8 mouse cellular contexts compared by ENCODE assay signal in genomic region chr7:141046931-141047580, GRCm38 (mm10). TPM values are rescaled to one million over a fixed set of nuclear protein-coding genes. Genes with fewer than 3 reads are reported as not detected.
DNase-seq lines count a peak whose midpoint lies in the region; ATAC-seq and TF ChIP-seq lines count a peak whose summit lies in the region.

No protein-coding gene starts in this region.

- peak overlapping the region; percentile 85 for H3K27ac ChIP-seq in embryonic facial prominence, embryonic 13.5 days
- no peak overlapping the region for H3K27ac ChIP-seq in hindbrain, embryonic 11.5 days (ENCODE audit: low read depth, low read length)
- H3K27ac ChIP-seq in liver, embryonic 11.5 days (ENCODE audit: low read depth, low read length): peak overlapping the region; percentile 88
- H3K27ac ChIP-seq in small intestine, adult 2 months (ENCODE audit: insufficient read depth, low read depth, low read length): peak overlapping the region; percentile 92

- WGBS in embryonic facial prominence, embryonic 13.5 days: 59% methylated on average over 6 of the region's 6 CpGs
- 73% methylated on average over 6 of the region's 6 CpGs for WGBS in hindbrain, embryonic 11.5 days
- WGBS in liver, embryonic 11.5 days: 28% methylated on average over 6 of the region's 6 CpGs
- WGBS in small intestine, adult 2 months: 33% methylated on average over 6 of the region's 6 CpGs

- no peaks in the 10 kb centered on the region for H3K9me3 ChIP-seq in embryonic facial prominence, embryonic 13.5 days
- no peaks in the 10 kb centered on the region for H3K9me3 ChIP-seq in hindbrain, embryonic 11.5 days (ENCODE audit: control insufficient read depth, low read length)
- no peaks in the 10 kb centered on the region for H3K9me3 ChIP-seq in liver, embryonic 11.5 days (ENCODE audit: control insufficient read depth, low read length)

- peak overlapping the region; percentile 70 for H3K4me2 ChIP-seq in embryonic facial prominence, embryonic 13.5 days
- H3K4me2 ChIP-seq in hindbrain, embryonic 11.5 days (replicated peaks; ENCODE audit: low read depth, low read length): no peak overlapping the region
- peak overlapping the region; percentile 89 for H3K4me2 ChIP-seq in liver, embryonic 11.5 days

- no peaks in the 10 kb centered on the region for H3K27me3 ChIP-seq in embryonic facial prominence, embryonic 13.5 days
- H3K27me3 ChIP-seq in hindbrain, embryonic 11.5 days (ENCODE audit: control insufficient read depth, insufficient read depth, low read length): no peaks in the 10 kb centered on the region
- no peaks in the 10 kb centered on the region for H3K27me3 ChIP-seq in liver, embryonic 11.5 days (replicated peaks; ENCODE audit: control insufficient read depth, insufficient read depth, low read length)
- no peaks in the 10 kb centered on the region for H3K27me3 ChIP-seq in small intestine, adult 2 months (ENCODE audit: control insufficient read depth, insufficient read depth, low read length)

- TF ChIP-seq POLR2A in small intestine, adult 2 months (IDR thresholded peaks at IDR 0.05; ENCODE audit: low read depth, low read length): no peak

- H3K4me1 ChIP-seq in embryonic facial prominence, embryonic 13.5 days: peaks cover 26% of the 10 kb centered on the region
- H3K4me1 ChIP-seq in hindbrain, embryonic 11.5 days (replicated peaks; ENCODE audit: control insufficient read depth, insufficient read depth, low read length): no peaks in the 10 kb centered on the region
- H3K4me1 ChIP-seq in liver, embryonic 11.5 days (replicated peaks; ENCODE audit: control insufficient read depth, insufficient read depth, low read length): peaks cover 33% of the 10 kb centered on the region
- H3K4me1 ChIP-seq in small intestine, adult 2 months (ENCODE audit: control insufficient read depth, insufficient read depth, insufficient read length, low read length): peaks cover 14% of the 10 kb centered on the region

- no peaks in the 10 kb centered on the region for H3K36me3 ChIP-seq in embryonic facial prominence, embryonic 13.5 days
- no peaks in the 10 kb centered on the region for H3K36me3 ChIP-seq in hindbrain, embryonic 11.5 days (ENCODE audit: control insufficient read depth, insufficient read depth, low read length)
- no peaks in the 10 kb centered on the region for H3K36me3 ChIP-seq in liver, embryonic 11.5 days (ENCODE audit: control insufficient read depth, insufficient read depth, low read length)
- H3K36me3 ChIP-seq in small intestine, adult 2 months (ENCODE audit: control insufficient read depth, insufficient read depth, low read length): no peaks in the 10 kb centered on the region

- peak; percentile 60 for DNase-seq in gastrocnemius, postnatal 25 days
- no peak for DNase-seq in gastrocnemius, postnatal 10 days
- no peak for DNase-seq in hindbrain, embryonic 11.5 days (ENCODE audit: low spot score)
- no peak for DNase-seq in liver, embryonic 11.5 days (ENCODE audit: low spot score)
- DNase-seq in adrenal gland, postnatal 4 days (ENCODE audit: low spot score in 2 of 2): no peak
- no peak for DNase-seq in ovary, postnatal 36 days (ENCODE audit: low spot score)

- TF ChIP-seq CTCF in small intestine, adult 2 months (IDR thresholded peaks at IDR 0.05; ENCODE audit: extremely low read depth, insufficient read length, insufficient replicate concordance, low read depth, low read length): no peak

- no peak overlapping the region for H3K9ac ChIP-seq in embryonic facial prominence, embryonic 13.5 days
- H3K9ac ChIP-seq in hindbrain, embryonic 11.5 days (ENCODE audit: low read depth, low read length): no peak overlapping the region
- H3K9ac ChIP-seq in liver, embryonic 11.5 days (ENCODE audit: low read depth, low read length): peak overlapping the region; percentile 26; the same call in 1 of the 2 replicates

- no peak for ATAC-seq in embryonic facial prominence, embryonic 13.5 days (ENCODE audit: insufficient number of reproducible peaks, insufficient read depth, low FRiP score, low TSS enrichment, low read depth)
- ATAC-seq in hindbrain, embryonic 11.5 days (ENCODE audit: low FRiP score): 0 out of 2 replicates have a peak, but pooled peaks have one; percentile 9
- ATAC-seq in liver, embryonic 11.5 days (replicated peaks; ENCODE audit: low FRiP score): peak; percentile 78

- 0 out of 2 replicates have a peak overlapping the region, but pooled peaks have one; percentile 39 for H3K4me3 ChIP-seq in embryonic facial prominence, embryonic 13.5 days
- no peak overlapping the region for H3K4me3 ChIP-seq in hindbrain, embryonic 11.5 days (ENCODE audit: low read depth, low read length)
- H3K4me3 ChIP-seq in liver, embryonic 11.5 days (ENCODE audit: low read depth, low read length): no peak overlapping the region; the same call in 1 of the 2 replicates
- H3K4me3 ChIP-seq in small intestine, adult 2 months (ENCODE audit: low read depth, low read length): no peak overlapping the region

RNA-seq across cellular contexts. Expression of gene B4galnt4, which starts 13.8 kb away (rescaled TPM):
- total RNA-seq in gastrocnemius, postnatal 25 days (2021): not detected
- under 1 TPM; 0.11 to 0.38 TPM for total RNA-seq in gastrocnemius, postnatal 10 days (2021)
- polyA plus RNA-seq in embryonic facial prominence, embryonic 13.5 days (2015; fragmentation: Nextera tagmentation; extraction: Ambion mirVana): 26.4 and 27.4 TPM in 2 replicates
- 15.1 and 18.1 TPM in 2 replicates for polyA plus RNA-seq in hindbrain, embryonic 11.5 days (2014; fragmentation: Nextera tagmentation; extraction: Ambion mirVana)
- 3.4 and 4.7 TPM in 2 replicates for polyA plus RNA-seq in liver, embryonic 11.5 days (2014; fragmentation: Nextera tagmentation; extraction: Ambion mirVana)
- 5.4 and 15.8 TPM in 2 replicates for polyA plus RNA-seq in small intestine, adult 2 months (2012; rRNA removed)
- total RNA-seq in adrenal gland, postnatal 4 days (2021): 10 to 100 TPM in 1 of 2 experiments, 1 to 10 TPM in 1; 7.0 to 11.3 TPM

RNA-seq across cellular contexts. Expression of gene Gm17387, which starts 18.1 kb away (rescaled TPM):
- total RNA-seq in gastrocnemius, postnatal 25 days (2021): not detected
- not detected for total RNA-seq in gastrocnemius, postnatal 10 days (2021)
- not detected in 2 replicates for polyA plus RNA-seq in embryonic facial prominence, embryonic 13.5 days (2015; fragmentation: Nextera tagmentation; extraction: Ambion mirVana)
- polyA plus RNA-seq in hindbrain, embryonic 11.5 days (2014; fragmentation: Nextera tagmentation; extraction: Ambion mirVana): not detected in 2 replicates
- polyA plus RNA-seq in liver, embryonic 11.5 days (2014; fragmentation: Nextera tagmentation; extraction: Ambion mirVana): not detected in 2 replicates
- not detected in 2 replicates for polyA plus RNA-seq in small intestine, adult 2 months (2012; rRNA removed)
- total RNA-seq in adrenal gland, postnatal 4 days (2021): not detected

RNA-seq across cellular contexts. Expression of gene Ifitm6, which starts 29.3 kb away (rescaled TPM):
- not detected for total RNA-seq in gastrocnemius, postnatal 25 days (2021)
- total RNA-seq in gastrocnemius, postnatal 10 days (2021): under 1 TPM; 0.49 to 0.84 TPM
- polyA plus RNA-seq in embryonic facial prominence, embryonic 13.5 days (2015; fragmentation: Nextera tagmentation; extraction: Ambion mirVana): 0.45 TPM in 1 of 2 replicates, not detected in the other
- polyA plus RNA-seq in hindbrain, embryonic 11.5 days (2014; fragmentation: Nextera tagmentation; extraction: Ambion mirVana): 0.24 TPM in 1 of 2 replicates, not detected in the other
- polyA plus RNA-seq in liver, embryonic 11.5 days (2014; fragmentation: Nextera tagmentation; extraction: Ambion mirVana): 0.90 and 0.97 TPM in 2 replicates
- 2.5 and 3.1 TPM in 2 replicates for polyA plus RNA-seq in small intestine, adult 2 months (2012; rRNA removed)
- 1 to 10 TPM; 2.1 to 4.5 TPM for total RNA-seq in adrenal gland, postnatal 4 days (2021)

RNA-seq across cellular contexts. Expression of gene Pkp3, which starts 31.0 kb away (rescaled TPM):
- under 1 TPM in 1 of 2 experiments, not detected in 1; 0.29 TPM for total RNA-seq in gastrocnemius, postnatal 25 days (2021)
- total RNA-seq in gastrocnemius, postnatal 10 days (2021): not detected
- polyA plus RNA-seq in embryonic facial prominence, embryonic 13.5 days (2015; fragmentation: Nextera tagmentation; extraction: Ambion mirVana): 36.1 and 46.2 TPM in 2 replicates
- polyA plus RNA-seq in hindbrain, embryonic 11.5 days (2014; fragmentation: Nextera tagmentation; extraction: Ambion mirVana): 2.0 and 2.6 TPM in 2 replicates
- polyA plus RNA-seq in liver, embryonic 11.5 days (2014; fragmentation: Nextera tagmentation; extraction: Ambion mirVana): 1.9 and 2.7 TPM in 2 replicates
- polyA plus RNA-seq in small intestine, adult 2 months (2012; rRNA removed): 87.5 and 236 TPM in 2 replicates
- total RNA-seq in adrenal gland, postnatal 4 days (2021): 1 to 10 TPM; 1.6 to 2.2 TPM

RNA-seq across cellular contexts. Expression of gene Ifitm3, which starts 36.5 kb away (rescaled TPM):
- total RNA-seq in gastrocnemius, postnatal 25 days (2021): 10 to 100 TPM; 34.4 to 52.1 TPM
- total RNA-seq in gastrocnemius, postnatal 10 days (2021): 10 to 100 TPM; 54.7 to 70.0 TPM
- 98.1 and 109 TPM in 2 replicates for polyA plus RNA-seq in embryonic facial prominence, embryonic 13.5 days (2015; fragmentation: Nextera tagmentation; extraction: Ambion mirVana)
- polyA plus RNA-seq in hindbrain, embryonic 11.5 days (2014; fragmentation: Nextera tagmentation; extraction: Ambion mirVana): 18.6 and 20.6 TPM in 2 replicates
- polyA plus RNA-seq in liver, embryonic 11.5 days (2014; fragmentation: Nextera tagmentation; extraction: Ambion mirVana): 45.0 and 47.5 TPM in 2 replicates
- polyA plus RNA-seq in small intestine, adult 2 months (2012; rRNA removed): 101 and 147 TPM in 2 replicates
- total RNA-seq in adrenal gland, postnatal 4 days (2021): 100 to 1,000 TPM; 109 to 115 TPM
